Mouse (Mus musculus) layer of hippocampus, adult 9-10 months (tissue): ENCODE measurements around the gene Commd7.
A peak's percentile ranks its signal among the peaks of the same experiment; 100 is the strongest.

ENCODE experiments used
- DNase-seq: peaks from one replicate; pipeline ENCODE4 v3.0.0; 2022; ENCODE audit warnings: low spot score

The Commd7 gene

GRCm38 (mm10) chr2:153622449-153622848 lies 10.1 kb downstream of the Commd7 start:
- no peak for DNase-seq

DNA sequence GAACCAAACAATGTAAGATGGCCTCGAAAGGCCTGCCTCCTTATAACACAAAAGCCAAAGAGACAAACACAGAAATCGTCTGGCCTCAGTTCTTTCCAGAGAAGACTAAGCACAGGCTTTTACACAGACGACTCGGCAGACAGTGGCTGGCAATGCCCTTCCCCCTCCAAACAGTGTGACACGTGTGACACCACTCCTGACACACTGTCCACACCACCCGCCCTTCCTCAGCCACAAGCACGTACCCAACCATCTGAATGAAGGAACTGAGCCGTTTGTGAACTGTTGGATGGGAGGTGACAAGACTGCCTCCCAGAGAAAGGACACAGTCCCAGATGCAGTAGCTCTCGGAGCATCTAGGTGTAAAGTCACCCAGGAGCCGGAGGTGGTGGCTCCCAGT lies 13.7 kb downstream of the Commd7 start:
- no peak for DNase-seq

GRCm38 (mm10) chr2:153618439-153618838 lies 14.1 kb downstream of the Commd7 start:
- DNase-seq, result no peak

- no peak for DNase-seq
Observed at GRCm38 (mm10) chr2:153616893-153617292, 15.7 kb downstream of the Commd7 start.

- no peak for DNase-seq
Observed at GRCm38 (mm10) chr2:153612594-153613281, 19.8 kb downstream of the Commd7 start.

DNA sequence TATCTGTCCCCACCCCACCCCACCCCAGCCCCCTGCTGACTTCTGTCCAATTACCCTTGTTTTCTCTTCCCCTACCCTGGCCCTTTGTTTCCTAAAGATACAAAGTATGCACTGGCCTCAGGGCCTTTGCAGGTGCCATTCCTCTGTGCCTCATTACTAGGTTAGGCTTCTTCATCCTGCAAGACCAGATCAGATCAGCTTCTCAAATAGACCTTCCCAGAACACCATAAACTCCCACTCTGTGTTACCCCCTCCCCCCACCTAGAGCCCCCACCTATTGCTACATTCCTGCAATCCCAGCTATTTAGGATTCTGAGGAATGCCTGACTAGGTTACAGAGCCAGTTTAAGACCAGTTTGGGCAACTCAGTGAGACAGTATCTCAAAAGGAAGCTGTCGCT lies 20.8 kb downstream of the Commd7 start:
- no peak for DNase-seq

DNA sequence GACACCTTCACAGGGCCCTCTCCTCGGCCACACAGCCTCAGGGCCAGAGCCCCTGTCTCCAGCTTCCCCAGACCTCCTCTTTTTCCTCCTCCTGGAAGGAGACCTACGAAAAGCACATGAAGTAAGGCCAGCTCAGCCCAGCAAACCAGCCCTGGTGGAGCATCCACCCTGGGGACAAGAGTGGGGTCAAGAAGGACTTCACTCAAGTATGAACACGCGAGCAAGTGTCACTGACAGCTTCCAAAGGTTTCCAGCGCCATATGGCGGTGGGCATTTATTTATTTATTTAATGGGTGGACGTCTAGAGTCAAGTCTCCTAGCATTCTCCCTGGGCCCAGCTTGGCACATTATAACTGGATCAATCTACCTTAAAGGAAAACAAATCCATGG lies 21.3 kb downstream of the Commd7 start:
- no peak for DNase-seq

DNA sequence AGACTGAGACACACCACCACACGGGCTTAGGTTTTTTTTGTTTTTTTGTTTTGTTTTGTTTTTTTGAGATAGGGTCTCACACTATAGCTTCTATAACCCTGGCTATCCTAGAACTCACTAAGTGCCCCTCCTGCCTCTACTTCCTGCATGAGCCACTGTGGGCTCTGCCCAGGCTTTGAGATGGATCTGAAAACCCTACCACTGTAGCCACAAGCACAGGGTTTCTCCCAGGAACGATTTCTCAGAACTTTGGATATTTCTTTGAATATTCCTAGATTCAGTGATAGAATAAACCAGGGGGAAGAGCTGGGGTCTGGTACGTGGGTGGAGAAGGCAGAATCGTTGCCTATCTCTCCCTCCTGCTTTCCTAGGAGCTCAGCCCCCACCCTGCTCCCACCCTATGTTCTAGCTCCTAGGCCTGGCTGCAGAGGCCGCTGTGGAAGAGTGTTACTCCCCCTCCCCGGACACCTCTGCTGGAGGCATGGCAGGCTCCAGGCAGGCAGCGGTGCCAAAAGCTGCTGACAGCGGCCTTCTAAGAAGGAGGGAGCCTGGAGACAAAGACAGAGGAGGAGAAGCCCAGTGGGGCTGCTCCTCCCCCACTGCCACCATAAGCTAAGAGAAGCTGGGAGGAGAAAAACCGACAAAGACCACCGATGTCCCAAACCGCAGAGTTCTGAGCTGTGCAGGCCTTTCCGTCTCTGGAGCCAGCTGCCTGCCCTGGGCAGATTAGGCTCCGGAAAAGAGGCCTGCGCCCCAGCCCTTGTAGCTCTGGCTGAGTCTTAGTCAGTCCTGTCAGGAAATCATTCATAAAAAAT lies 21.9 kb downstream of the Commd7 start:
- DNase-seq, result no peak

GRCm38 (mm10) chr2:153609548-153609947 lies 23.0 kb downstream of the Commd7 start:
- DNase-seq, result peak; percentile 60

- DNase-seq, result no peak
Observed at GRCm38 (mm10) chr2:153609058-153609457, 23.5 kb downstream of the Commd7 start.

- DNase-seq, result no peak
Observed at GRCm38 (mm10) chr2:153607870-153608515, 24.6 kb downstream of the Commd7 start.

DNA sequence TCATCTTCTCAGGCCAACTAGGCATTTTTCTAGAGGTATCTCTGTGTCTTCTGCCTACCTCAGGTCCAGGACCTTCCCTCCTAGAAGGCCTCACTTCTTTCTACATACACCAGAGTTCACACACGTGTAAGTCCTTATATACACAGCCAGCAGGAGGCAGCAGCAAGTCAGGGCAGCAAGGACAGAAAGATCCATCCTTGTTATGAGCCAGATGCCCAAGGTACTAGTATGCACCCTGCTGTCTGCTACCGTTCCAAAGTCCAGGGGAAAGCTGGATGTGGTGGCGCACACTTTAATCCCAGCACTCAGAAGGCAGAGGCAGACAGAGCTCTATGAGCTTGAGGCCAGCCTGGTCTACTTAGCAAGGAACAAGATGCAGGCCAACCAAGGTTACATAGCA lies 26.2 kb downstream of the Commd7 start:
- no peak for DNase-seq

DNA sequence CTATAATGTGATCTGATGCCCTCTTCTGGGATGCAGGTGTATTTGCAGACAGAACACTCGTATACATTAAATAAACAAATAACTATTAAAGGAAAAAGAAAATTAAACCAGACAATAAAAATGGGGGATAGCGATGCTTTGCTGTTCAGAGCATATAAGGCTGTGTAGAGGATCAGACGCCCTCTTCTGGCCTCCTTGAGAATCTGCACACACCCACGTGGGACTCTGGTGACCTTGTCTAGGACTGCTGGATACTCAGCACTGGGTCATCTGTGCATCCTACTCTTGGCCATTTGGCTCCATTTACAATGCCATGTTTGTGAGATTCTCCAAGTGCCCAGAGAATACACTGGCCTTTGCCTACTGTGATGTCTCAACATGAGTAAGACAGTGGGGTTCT lies 28.9 kb downstream of the Commd7 start:
- no peak for DNase-seq

GRCm38 (mm10) chr2:153600667-153601648 lies 31.6 kb downstream of the Commd7 start:
- DNase-seq, result no peak

- no peak for DNase-seq
Observed at GRCm38 (mm10) chr2:153600021-153600666, 32.4 kb downstream of the Commd7 start.

GRCm38 (mm10) chr2:153597626-153598025 lies 35.0 kb downstream of the Commd7 start:
- no peak for DNase-seq

- DNase-seq, result no peak
Observed at GRCm38 (mm10) chr2:153597014-153597413, 35.6 kb downstream of the Commd7 start.

- DNase-seq, result no peak
Observed at GRCm38 (mm10) chr2:153594998-153595397, 37.6 kb downstream of the Commd7 start.

DNA sequence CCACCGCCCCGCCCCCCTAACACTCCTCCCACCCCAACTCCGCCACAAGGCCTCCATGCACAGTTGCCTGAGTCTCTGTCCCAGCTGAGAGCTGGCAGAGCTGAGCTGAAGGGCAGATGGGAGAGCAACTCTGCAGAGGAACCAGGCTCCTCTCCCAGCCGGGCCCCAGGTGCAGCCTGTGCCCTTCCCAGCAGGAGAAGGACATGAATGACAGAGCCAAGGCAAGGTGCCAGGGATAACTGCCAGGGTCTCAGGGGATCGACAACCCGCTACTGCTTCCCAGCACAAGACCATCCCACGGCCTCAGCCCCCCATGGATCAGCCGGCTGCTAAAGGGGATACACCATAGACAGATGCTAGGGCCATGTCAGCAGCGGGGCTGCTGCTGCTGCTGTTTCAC lies 39.4 kb downstream of the Commd7 start:
- no peak for DNase-seq

- no peak for DNase-seq
Observed at GRCm38 (mm10) chr2:153592056-153593014, 40.2 kb downstream of the Commd7 start.
